Mouse (Mus musculus) spleen, adult 18-20 months (tissue): ENCODE measurements at regions not wholly inside any gene's neighbourhood (a gene's known extent, or its start where the extent isn't known, plus 50 kb on each side); places are given as distances from the start of the nearest gene placed in this dataset.

Source experiments
- DNase-seq, 2 experiments: peaks; one replicate each; pipeline ENCODE4 v3.0.0; 2022; ENCODE audit warnings: mixed read lengths in 2 of 2

DNA sequence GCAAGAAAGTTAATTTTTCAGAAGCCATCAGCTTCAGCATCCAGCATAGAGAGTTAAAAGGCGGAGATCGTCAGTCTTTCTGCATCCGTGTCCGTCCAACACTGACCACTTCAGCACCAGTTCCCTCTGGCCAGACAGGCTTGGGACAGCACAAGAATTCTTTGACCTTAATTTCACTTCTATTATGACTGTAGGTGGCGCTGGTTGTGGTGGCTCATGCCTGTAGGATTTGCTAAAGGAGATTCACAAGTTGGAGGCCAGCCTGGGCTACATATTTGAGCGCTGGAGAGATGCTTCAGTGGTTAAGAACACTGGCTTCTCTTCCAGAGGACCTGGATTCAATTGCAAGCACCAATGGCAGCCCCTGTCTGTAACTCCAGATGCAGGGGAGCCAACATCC is 66.0 kb downstream of the Amer2 start:
- DNase-seq: no peak

DNA sequence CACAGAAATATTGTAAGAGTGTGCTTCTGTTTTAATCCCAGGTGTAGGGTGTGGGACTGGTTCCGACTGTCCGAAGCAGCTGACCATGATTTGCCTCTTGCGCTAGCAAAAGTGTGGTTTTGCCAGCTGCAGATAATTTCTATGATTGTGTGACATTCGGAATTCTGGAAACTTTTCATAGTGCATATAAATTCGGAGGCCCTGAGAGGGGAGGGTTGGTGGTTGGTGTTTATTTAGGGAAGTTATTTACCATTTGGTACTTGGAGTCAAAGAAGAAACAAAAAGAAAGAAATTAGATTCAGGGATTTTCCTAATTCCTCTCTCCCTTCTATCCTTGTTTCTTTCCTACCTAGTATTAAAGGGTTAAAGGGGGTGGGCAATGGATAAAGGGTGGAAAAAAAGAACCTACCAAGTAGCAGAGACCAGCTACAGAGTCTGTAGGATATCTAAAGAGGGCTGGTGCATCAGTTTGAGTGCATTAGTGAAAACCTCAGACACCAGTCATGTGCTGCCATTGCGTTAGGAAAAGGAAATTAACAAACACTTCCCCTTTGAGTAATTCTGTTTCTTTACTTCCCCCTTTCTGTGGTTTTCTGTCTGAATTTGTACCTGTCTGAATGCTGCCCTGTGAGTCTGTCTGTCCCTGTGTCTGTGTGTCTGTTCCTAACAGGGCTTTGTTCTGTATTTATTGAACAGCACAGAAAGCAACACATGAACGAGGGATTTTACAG is 70.9 kb downstream of the Amer2 start:
- peak in 1 of 2 experiments; percentile 6 for DNase-seq

DNA sequence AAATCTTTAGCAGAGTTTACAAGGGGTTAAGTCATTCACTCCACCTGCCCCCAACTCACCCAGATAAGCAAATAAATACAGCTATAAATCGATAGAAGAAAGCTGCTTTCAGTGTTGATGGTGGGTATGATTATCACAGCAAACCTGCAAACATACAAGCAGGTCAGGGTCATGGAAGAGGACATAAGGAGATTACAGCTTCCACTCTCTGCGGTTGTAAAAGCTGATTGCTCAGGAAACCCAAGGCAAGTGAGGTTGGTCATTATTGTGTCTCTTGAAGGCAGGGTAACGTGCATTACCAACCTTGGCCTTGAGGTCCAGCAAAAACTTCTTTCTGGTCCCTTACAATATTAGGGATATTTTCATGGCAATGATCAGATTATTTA is 71.5 kb downstream of the Amer2 start:
- DNase-seq: no peak

DNA sequence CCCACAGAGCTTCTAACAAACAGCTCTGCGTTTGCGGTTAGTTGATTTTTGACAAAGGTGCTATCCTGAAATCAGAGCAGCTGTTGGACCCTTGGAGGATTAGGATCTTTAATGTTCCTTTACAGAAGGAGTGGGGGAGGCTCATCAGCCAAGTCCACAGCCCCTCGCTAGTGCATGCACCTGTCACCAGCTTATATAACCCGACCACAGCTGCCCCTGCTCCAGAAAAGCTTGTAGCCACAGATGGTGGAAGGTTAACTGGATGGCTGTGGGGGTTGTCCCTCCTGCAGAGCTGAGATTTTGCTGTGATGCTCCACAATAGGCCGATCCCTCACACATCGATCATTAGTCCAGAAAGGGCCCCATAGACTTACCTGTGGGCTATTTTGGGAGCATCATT is 73.0 kb downstream of the Amer2 start:
- DNase-seq: no peak

DNA sequence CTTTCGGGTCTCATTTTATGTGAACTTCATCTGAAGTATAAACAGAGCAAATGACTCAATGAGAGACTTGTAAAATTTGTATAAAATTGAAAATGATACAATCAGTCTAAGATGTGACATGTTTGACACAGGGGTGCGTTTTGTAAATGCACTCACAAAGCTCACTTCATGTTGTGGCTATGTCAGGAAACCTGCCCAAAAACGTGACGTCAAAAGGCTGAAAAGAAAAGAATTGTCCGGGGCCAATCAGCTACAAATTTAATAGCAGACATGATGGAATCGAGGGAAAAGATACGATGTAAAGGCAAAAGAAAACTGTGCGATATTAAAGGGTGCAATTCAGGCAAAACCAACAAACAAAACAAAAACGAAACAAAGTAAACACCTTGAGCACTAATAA is 78.2 kb downstream of the Amer2 start:
- DNase-seq: no peak

DNA sequence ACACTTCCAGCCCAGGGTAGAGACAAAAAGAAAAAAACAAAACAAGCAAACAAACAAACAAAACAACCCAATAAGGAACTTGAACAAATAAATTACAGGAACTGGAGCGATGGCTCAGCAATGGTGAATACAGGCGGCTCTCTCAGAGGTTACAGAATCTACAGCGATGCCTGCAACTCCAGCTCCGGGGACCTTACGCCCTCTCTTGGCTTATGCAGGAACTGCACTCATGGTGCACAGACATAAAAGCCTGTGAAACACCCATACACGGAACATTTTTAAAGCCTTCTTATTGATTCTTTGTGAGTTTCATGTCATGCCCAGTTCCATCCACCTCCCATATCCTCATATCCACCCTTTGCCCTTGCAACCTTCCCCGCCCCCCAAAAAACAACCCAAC is 78.6 kb downstream of the Amer2 start:
- DNase-seq: no peak

DNA sequence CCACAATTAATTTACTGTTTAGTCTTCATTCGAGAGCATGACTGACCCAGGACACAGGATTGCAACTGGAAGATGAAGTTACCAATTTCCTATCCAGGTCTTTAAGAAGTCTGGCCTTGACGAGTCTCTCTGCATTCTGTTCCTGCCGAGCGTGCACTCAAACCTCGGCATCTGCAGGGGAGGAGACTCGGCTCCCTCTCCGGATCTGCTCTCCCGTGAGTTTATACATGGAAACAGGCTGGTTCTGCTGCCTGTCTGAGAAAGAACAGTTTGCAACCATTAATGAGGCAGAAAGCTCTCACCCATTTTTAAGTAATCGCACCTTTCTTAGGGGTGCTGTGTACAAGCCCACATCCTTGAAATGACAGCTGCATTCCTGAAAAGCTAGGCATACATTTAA is 83.7 kb downstream of the Amer2 start:
- DNase-seq: no peak

DNA sequence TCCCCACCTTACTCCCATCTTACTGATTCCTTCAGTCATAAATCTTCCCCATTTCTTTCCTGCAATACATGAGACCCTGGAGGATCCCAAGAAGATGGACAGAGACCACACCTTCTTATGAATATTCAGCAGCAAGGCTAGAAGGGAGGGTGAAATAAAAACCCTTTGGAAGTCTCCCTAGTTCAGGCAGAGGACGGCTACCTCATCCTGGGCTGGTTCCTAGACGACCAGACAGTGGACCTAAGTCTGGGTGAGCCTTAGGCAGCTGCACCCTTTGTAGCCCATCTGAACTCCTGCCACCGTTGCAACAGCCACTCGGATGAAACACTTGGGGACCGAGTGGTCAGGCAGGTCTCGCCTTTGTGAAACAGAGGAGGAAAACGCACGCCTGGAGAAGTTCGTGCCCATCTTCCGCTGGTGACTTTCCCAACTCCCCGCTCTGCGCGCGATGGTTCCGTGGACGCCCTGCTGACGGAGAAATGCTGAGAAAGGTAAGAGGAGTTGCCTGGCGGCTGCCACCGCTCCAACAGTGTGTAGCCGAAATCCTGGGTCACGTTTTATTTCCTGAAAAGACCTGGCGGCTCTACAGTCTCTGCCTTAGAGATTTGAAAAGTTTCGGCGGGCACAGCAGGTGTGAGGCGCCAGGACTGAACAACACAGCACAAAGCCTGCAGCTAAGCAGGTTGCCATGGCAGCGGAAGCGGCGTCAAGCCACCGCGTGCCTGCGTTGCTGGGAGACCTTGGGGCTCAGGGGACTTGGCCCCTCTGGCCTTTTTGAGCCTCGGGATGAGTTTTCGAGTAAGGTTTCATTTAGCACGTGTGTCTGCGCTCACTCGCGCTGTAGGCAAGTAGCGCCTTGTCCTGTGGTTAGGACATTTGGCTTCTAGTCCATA is 112.2 kb downstream of the Amer2 start:
- DNase-seq: peak; percentile 16 to 37

DNA sequence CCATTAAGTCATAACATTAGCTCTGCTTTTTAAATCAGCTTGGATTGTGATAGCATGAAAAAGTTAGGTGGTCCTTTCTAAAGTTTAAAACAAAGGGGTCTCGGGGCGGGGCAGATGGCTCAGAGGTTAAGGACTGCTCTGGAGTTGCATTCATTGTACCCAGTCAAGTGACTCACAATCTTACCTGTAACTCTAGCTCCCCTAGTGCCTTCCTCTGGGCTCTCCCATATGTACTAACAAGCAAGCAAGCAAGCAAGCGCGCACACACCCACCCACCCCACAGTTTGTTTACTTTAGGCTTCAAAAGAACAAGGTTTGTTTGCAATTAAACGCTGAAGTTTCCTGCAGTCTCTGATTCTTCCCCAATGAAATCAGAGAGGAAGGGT is 112.8 kb downstream of the Amer2 start:
- DNase-seq: no peak

DNA sequence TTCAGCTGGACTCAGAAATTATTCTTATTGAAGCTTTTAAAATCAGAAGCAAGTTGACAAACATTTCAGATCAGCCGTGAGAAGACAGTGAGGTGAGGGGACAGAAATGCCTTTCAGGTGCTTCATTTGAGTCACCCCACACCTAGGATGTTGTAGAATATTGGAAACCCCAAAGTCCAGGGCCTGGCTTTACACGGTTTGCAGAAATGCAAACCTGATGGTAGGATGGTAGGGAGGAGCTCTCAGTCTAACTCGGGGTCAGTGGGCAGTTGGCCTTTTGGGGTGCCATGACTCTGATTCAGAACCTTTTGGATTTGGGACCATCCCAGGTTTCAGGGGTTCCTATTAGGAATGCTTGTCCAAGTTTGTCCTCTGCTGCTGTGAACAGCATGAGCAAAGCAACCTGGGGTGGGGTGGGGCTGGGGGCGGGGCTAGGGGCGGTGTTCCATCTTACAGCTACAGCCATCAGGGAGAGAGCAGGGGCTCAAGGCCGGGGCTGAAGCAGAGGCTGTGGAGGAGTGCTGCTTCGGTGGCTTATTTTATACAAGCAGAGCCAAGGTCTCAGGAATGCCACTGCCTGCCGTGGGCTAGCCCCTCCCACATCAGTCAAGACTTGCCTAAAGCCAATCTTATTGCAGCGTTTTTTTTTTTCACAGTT is 113.3 kb downstream of the Amer2 start:
- DNase-seq: no peak

DNA sequence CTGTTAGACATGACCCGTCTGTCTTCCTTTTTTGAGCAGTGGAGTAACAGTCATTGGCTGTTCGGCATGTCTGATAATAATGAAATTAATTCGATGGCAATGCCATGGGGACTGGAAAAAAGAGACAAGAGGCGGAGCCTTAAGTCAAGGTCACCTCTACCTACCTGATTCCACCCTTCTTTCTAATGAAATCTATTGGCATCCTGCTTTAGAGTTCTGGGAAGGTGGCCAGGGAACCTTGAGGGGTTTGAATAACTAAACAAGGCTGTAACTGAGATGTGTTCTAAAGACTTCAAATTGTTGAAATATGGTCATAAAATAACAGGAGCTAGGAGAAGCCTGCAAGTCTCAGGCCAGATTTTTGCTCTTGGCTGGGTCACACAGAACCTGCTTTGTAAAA is 116.1 kb downstream of the Amer2 start:
- DNase-seq: no peak

DNA sequence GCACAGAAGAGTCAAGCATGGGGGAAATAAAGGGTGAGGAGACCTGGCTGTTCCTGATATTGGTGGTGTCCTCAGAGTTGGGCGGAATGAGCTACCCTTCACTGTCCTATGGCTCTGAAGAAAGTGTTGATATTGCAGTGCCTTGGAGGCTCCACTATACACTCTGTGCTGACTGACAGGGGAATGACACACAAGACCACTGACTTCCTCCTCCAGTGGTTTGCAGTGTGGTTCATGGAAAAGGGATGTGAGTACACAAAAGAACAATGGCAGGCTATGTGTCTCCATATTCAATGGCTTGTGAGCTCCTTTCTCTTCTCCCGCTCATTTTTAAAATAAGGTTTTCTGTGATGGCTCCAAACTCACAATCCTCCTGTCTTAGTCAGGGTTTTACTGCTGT is 117.8 kb downstream of the Amer2 start:
- no peak for DNase-seq

DNA sequence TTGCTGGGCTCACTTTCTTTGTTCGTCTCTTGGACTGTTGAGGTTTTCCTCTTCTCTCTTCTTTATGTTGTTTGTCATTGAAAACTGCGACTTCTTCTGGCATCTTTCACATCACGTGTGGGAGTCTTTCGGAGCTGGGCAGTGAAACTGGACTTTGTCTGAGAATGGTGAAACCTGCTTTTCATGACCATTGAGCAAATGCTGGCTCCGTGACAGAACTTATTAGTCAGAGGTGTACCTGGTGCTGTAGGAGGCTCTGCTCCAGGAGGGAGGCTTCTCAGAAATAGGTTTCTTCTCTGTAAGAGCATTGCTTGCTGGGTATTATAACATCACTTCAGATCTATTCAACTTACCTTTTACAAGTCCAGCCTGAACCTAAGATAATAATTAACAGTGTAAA is 122.4 kb downstream of the Amer2 start:
- DNase-seq: no peak

DNA sequence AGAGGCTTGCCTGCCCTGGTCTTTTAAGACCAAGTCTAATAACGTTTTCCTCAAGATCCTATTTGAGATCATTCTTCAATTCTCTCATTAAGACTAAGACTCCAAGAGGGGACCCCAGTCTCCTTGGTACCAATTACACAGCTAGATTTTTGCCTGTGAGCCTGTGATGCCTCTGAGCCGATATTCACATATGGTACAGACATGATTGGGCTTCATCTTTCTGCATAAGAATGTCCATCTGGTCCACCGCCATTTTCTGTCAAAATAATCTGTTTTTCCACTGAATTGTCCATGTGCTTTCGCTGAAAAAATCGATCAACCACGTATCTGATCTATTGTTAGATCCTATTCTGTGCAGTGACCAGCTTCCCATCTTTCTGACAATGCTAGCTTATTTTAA is 129.5 kb downstream of the Amer2 start:
- DNase-seq: no peak

DNA sequence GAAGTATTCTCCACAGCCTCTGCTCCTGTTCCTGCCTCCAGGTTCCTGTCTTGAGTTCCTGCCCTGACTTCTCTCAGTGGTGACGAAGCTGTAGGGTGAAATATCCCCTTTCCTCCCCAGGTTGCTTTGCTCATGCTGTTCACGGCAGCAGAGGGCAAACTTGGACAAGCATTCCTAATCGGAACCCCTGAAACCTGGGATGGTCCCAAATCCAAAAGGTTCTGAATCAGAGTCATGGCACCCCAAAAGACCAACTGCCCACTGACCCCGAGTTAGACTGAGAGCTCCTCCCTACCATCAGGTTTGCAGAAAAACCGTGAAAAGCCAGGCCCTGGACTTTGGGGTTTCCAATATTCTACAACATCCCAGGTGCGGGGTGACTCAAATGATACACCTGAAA is 128.7 kb upstream of the Spata13 start:
- no peak for DNase-seq

DNA sequence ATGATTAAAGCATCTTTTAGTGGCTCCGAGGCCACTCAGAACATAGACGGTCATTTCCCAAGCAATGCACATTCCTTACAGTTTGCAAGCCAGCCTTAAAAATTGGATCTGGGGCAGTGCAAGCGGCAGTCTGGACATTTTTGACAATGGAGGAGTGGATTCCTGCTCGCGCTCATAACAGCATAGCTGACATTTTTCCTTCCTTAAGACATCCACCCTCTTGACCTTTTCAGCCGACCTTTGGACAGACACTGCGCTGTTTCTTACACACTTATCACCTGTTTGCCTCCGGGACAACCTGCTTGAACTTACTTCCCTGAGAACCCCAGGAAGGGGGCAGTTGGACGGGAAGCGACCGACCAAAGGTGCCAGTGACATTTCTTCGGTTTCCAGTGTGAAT is 127.5 kb upstream of the Spata13 start:
- DNase-seq: no peak

DNA sequence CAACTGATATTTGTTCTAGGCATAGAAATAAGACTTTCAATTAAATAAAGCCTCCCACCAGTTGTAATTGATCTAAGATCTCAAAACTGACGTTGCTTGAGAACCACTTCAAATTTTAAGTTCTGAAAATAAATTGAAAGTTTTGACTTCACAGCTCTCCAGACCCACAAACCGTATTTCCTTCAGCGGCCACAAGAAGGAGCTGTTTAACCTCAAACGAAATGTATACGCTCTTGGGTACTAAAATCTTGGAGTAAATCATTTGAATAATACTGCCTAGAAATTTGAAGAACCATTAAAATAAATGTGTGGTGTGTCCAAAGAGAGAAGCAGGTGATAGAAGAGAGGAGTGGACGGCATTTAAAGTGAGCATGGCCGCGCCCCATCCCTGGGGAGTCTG is 120.2 kb upstream of the Spata13 start:
- DNase-seq: no peak

DNA sequence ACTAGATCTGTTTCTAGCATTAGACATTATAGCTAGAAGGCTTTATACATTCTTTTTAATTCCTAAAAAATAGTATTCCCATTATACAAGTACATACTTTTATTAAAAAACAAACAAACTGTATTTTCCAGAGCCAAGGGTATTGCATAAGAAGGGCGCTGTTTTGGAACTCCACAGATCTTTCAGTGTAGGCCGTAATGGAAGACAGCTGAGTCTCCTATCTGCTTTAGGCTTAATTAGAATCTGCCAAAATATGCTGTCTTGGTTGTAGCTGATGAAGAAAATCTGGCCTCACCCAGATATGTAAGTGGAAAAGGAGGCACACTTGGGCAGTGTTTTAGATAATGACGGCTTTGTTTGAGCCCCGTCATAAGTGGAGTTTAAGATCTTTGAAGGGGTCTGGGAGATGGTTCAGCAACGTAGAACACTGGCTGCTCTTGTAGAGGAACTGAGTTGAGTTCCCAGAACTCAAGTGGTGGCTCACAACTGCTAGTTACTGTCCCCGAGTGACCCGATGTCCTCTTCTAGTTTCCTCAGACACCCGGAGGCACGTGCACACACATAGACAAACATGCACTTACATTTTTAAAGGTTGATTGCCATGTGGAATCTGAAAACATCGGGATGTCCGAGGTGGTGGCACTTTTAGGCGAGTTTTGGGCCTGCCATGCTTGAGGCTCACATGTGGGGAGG is 118.6 kb upstream of the Spata13 start:
- DNase-seq: no peak

DNA sequence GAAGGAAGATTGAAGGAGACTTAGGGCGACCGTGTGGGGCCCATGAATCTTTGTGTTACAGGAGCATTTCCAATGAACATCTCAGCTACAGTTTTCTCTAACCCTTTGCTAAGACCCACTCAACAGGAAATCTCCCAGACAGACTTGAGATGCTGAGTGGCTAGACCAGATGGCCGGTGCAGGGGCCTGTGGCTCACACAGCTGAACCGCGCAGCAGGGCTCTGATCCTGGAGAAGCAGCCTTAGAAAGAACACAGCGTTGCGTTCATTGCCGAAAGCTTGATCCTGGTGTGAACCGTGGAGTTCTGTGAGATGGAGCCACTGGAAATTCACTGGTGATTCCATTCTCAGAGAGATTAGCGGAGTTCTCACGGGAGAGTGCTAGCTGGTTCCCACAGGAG is 115.9 kb upstream of the Spata13 start:
- no peak for DNase-seq

DNA sequence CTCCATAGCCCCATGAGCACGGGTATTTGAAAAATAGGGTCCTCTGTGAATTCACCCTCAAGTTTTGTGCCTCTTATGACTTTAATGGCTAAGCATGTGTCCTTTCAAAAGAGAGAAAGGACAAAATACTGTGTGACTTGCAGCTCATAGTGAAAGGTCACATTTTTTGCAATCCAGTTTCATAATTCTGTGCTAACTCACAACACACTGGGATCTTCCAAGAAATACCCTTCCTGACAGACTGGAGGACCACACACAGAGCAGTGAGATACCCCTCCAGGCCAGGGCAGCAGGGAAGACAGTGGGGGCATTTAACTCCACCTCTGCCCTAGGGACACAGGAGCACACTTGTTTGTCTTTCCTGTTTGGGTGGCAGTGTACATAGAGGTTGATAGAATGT is 110.8 kb upstream of the Spata13 start:
- no peak for DNase-seq

DNA sequence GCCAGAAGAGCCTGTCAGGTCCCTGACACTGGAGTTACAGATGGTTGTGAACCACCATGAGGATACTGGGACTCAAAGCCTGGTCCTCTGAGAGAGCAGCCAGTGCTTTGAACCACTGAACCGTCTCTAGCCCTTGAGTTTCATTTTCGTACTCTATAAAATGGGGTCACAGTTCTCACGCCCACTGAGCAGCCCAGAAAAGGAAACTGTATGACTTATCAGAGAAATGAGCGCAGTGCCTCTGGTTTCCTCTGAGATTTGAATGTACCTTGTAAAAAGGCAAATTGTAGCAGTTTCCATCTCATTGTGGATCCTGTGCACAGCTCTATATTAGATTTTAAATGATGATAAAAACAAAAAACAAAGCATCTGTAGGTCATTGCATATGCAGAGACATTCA is 108.9 kb upstream of the Spata13 start:
- no peak for DNase-seq

DNA sequence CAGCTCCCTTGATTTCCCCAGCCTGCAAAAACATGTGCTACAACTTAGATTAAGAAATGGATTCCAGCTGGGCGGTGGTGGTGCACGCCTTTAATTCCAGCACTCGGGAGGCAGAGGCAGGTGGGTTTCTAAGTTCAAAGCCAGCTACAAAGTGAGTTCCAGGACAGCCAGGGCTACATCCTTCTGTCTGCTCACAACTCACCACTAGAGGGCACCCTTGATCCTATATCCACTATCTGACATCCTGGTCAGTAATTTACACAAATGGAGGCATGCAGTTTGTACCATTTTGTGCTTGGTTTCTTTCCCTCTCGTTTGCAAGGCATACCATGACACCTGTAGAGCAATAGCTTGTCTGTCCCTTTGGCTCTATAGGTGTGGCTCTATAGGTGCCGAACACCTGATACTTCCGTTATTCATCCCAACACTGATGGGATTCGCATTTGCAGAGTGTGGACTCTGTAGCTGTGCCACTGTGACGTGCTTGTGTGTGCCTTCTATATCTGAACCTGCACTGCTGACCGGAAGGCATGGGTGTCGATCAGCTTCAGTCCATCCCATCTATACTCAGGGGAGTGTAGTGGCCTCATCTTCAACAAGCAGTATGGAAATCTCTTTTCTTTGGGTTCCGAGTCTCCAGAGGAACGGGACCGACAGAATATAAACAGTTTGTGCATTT is 108.4 kb upstream of the Spata13 start:
- DNase-seq: peak in 1 of 2 experiments; percentile 60

DNA sequence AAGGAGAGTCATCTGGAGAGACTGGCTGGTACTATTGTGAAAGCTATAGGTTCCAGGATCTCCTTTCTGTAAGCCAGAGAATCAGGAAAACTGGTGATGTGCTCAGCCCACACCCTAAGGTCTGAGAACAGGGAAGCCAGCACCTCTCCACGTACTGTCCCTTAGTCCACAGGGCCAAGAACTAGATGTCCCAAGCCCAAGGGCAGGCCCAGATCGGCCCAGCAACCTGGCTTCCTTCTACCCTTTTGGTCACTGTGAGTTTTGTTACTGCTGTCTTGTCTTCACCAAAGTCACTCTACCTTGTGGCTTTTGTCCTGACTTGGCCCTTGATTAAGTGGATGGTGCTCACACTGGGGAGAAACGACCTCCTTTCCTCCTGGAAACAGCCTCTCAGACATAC is 107.8 kb upstream of the Spata13 start:
- no peak for DNase-seq
